Mouse (Mus musculus) olfactory bulb, adult 2 months (tissue): ENCODE measurements around the gene Wnt7b.

Experiments used
- CTCF ChIP-seq: fragments of 200-500 bp; IDR thresholded peaks from 2 replicates; pipeline ENCODE4 v1.5.1; 2012; ENCODE audit warnings: low read depth, mild to moderate bottlenecking, low read length, moderate library complexity; ENCODE audit not compliant: insufficient read depth
- POLR2A ChIP-seq: fragments of 200-500 bp; IDR thresholded peaks from 2 replicates; pipeline ENCODE4 v1.6.1; 2012; ENCODE audit warnings: mild to moderate bottlenecking, low read depth, low read length, moderate library complexity; ENCODE audit not compliant: insufficient read depth

DNA sequence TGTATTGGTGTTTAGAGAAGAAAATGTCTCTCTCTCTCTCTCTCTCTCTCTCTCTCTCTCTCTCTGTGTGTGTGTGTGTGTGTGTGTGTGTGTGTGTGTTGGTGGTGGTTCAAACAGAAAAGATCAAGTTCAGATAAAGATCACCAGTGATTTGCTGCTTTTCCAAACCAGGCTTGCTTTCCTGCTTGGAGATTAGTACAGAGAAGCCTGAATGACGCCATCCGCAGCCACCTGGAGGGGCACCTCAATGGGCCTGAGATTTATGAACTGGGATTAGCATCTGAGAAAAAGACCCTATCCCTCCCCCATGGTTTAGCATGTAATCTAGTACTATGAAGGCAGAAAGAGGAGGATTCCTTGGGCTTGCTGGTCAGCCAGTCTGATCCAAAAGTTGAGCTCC is 49.3 kb upstream of the Wnt7b start:
- TF ChIP-seq CTCF (no peak), POLR2A (no peak)
